Mouse (Mus musculus): ENCODE data around the gene Lurap1l. TPM values are rescaled to one million over a fixed set of nuclear protein-coding genes. Genes with fewer than 3 reads are reported as not detected.
A peak's percentile ranks its signal among the peaks of the same experiment; 100 is the strongest.
"Not testable (repeated sequence)": the region's sequence is repeated elsewhere in the genome, so short reads cannot be mapped to it uniquely, and the experiment has no call there.

The Lurap1l gene
- total RNA-seq (2021): 1 to 10 TPM; 2.4 to 2.8 TPM

GRCm38 (mm10) chr4:80910481-80910870 is at the start of gene Lurap1l:
Lurap1l (plus strand) TSS chr4:80910646.
- peak; percentile 33 for DNase-seq

GRCm38 (mm10) chr4:80862962-80863361 is 47.5 kb upstream of the Lurap1l start:
- DNase-seq: no peak

- DNase-seq: no peak
These were observed 46.5 kb upstream of the Lurap1l start for GRCm38 (mm10) chr4:80863906-80864305.

- DNase-seq: peak; percentile 11
These were observed 45.9 kb upstream of the Lurap1l start for GRCm38 (mm10) chr4:80864511-80864922.

- DNase-seq: peak; percentile 17
These were observed 44.4 kb upstream of the Lurap1l start for GRCm38 (mm10) chr4:80866065-80866464.

- no peak for DNase-seq
These were observed 40.8 kb upstream of the Lurap1l start for GRCm38 (mm10) chr4:80869598-80869997.

GRCm38 (mm10) chr4:80872847-80873644 is 37.4 kb upstream of the Lurap1l start:
- DNase-seq: peak; percentile 5

- no peak for DNase-seq
These were observed 36.2 kb upstream of the Lurap1l start for GRCm38 (mm10) chr4:80874121-80874859.

- DNase-seq: no peak
These were observed 35.4 kb upstream of the Lurap1l start for GRCm38 (mm10) chr4:80875055-80875454.

GRCm38 (mm10) chr4:80881996-80882599 is 28.3 kb upstream of the Lurap1l start:
- no peak for DNase-seq

GRCm38 (mm10) chr4:80886631-80887030 is 23.8 kb upstream of the Lurap1l start:
- no peak for DNase-seq

GRCm38 (mm10) chr4:80891004-80891403 is 19.4 kb upstream of the Lurap1l start:
- DNase-seq: no peak

- no peak for DNase-seq
These were observed 15.1 kb upstream of the Lurap1l start for GRCm38 (mm10) chr4:80895278-80895894.

- no peak for DNase-seq
These were observed 3.7 kb upstream of the Lurap1l start for GRCm38 (mm10) chr4:80906726-80907125.

- no peak for DNase-seq
These were observed 2.5 kb upstream of the Lurap1l start for GRCm38 (mm10) chr4:80907973-80908372.

GRCm38 (mm10) chr4:80908902-80909301 is 1.5 kb upstream of the Lurap1l start:
- no peak for DNase-seq

- DNase-seq: peak; percentile 44
These were observed 640 bp downstream of the Lurap1l start for GRCm38 (mm10) chr4:80910871-80911701.

- peak; percentile 84 for DNase-seq
These were observed 1.5 kb downstream of the Lurap1l start for GRCm38 (mm10) chr4:80911706-80912540.

GRCm38 (mm10) chr4:80915211-80915610 is 4.8 kb downstream of the Lurap1l start:
- no peak for DNase-seq

- no peak for DNase-seq
These were observed 6.2 kb downstream of the Lurap1l start for GRCm38 (mm10) chr4:80916695-80917094.

GRCm38 (mm10) chr4:80917128-80917527 is 6.7 kb downstream of the Lurap1l start:
- DNase-seq: not testable (repeated sequence)
